Mouse (Mus musculus): ENCODE measurements around the gene Aqp1. TPM values are rescaled to one million over a fixed set of nuclear protein-coding genes. Genes with fewer than 3 reads are reported as not detected.

Aqp1 gene
- total RNA-seq, 2 experiments from 2014 or later = 252 TPM

DNA sequence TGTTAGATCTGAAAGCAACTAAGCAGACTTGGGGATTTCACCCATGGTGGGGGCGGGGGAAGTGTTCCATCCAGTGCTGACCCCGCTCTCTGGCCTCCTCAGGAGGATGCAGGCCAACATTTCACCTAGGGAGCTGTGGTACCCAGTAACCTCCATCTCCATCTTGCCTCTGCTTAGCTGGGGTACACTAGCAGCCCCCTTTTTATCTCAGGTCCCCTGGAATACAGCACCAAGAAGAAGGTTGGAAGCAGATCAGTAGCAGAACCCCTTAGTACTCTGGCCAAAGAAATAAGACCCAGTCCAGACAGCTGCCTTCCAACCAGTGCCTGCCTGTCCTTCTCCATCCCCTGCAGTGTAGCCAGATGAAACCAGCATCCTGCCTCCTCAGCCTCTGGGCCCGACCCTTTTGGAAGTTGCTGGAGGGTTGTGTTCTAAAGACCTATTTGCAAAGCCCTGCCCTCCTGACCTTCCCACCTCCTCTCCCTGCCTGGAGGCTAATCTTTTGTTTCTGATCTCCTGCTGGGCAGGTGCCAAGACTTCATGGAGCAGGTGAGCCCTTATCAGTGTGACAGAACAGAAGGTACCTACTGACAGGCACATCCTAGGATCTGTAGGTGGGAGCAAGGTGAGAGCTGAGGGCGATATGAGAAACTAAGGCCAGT is 18.4 kb downstream of the Aqp1 start:
- peak in 1 of 2 experiments; percentile 11 for DNase-seq
- intact Hi-C loops (cut with DNase I) = no loop called here

DNA sequence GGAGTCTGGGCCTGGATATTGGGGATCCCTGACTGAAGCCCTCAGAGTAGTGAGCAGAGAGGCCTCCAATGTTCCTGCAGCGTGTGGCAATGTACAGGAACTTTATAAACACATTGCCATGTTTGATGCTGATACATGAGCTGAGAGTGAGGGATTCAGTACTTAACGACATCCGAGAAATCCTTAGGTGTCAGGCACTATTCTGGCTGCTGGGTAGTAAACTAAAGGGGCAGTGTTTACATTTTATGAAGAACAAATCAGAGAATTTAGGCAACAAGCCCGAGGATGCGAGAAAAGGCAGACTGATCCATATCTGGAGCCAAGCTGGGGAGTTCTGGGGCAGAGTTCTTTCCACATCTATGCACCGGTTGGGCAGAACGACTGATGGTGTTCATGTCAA is 19.3 kb downstream of the Aqp1 start:
- no peak for DNase-seq
- intact Hi-C loops (cut with DNase I) = no loop called here

DNA sequence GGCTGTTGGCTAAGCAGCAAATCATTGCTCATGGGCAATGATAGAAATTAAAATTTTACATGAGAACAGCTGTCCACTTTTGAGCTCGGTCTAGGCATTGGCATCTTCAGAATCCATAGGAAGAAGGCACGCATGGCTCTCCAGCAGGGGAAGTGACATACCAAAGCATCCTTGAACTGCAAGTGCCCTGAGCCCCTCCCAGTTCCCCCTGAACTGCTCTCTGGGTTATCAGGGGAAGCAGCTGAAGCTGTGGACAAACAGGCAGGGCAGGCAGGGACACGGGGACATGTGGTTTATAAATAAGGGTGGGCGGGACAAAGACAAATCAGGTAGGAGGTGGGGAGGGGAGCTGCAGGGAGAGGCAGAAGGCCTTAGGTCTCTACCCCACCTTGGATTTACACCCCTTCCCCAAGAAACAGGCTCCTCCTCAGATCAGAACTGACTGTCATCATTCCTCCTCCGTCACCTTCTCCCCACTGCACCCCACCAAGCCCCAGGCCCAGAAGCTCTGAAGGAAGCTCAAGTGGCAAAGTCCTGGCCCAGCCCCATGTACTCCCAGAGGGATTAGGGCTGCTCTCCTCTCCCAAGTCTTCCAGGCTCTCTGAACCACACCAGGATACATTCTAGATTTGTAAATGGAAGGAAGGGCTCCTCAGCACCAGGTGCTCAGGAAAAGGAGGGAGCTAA is 19.9 kb downstream of the Aqp1 start:
- intact Hi-C loops (cut with DNase I) = no loop called here
- DNase-seq = peak in 1 of 2 experiments; percentile 21

DNA sequence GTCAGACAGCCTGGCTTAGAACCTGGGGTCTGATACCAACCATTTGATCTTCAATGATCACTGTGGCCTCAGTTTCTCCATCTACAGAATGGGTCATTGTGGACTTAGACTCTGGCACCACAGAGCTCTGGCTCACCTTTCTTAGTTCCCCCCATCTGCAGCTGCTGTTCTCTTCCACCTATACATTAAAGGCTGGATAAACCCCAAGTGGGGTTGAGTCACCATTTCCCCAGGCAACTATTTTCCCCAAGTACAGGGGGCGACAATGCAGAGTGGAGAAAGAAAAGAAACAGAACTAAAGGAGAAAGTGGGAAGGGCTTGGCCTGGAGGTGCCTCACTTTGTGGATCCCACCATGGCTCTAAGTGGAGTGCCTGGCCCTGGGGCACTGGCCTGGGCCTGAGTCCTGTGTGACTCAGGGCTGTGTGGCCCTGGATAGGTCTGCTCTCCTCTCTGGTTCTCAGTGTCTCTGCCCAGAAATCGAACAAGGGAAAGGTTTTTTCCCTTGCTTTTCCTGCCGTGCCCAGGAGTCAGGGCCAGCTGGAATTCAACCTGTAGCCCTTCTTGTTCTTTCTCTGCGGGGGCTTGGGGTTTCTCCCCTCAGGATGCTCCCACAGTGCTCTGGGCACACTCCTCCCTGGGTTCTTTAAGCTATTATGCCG is 20.9 kb downstream of the Aqp1 start:
- intact Hi-C loops (cut with DNase I) = no loop called here

DNA sequence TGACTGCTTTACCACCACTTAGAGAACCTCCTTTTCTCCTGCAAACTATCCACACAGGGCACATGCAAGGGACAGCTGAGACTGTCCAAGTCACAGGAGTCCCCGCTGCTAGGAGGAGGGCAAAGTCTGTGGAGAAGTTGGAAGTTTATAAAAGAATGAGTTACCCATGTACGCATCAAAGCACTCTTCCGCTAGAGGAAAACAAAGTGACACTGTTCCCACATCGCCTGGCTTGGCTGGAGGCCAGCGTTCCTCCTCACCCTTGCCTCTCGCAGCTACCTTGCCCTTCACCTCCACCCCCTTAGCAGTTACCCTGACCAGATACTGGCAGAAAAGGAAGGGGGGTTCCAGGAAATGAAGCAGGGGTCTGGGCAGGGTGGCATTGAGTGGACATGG is 21.4 kb downstream of the Aqp1 start:
- peak in 1 of 2 experiments; percentile 13 for DNase-seq
- intact Hi-C loops (cut with DNase I) = no loop called here

More for the DNA sequence above, 20.9 kb downstream of the Aqp1 start:
- DNase-seq = peak in 1 of 2 experiments; percentile 10

DNA sequence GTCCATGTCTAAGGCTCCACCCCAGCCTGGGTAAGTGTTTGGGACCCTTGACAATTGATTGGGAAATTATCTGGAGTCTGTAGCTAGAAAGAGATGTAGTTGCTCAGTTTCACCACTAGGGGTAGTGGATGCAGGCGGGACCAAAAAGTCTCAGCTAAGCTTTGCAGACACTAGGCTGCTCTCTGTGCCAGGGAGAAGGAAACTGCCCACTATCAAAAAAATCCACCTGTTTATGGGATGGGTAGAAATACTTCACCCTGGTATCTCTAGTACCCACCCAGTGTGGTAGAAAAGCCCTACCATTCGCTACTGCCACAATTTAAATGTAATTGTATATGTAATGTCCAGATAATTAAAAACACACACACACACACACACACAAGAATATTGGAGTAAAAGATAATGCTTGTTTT is 22.5 kb downstream of the Aqp1 start:
- intact Hi-C loops (cut with DNase I) = no loop called here
- DNase-seq = peak in 1 of 2 experiments; percentile 11

DNA sequence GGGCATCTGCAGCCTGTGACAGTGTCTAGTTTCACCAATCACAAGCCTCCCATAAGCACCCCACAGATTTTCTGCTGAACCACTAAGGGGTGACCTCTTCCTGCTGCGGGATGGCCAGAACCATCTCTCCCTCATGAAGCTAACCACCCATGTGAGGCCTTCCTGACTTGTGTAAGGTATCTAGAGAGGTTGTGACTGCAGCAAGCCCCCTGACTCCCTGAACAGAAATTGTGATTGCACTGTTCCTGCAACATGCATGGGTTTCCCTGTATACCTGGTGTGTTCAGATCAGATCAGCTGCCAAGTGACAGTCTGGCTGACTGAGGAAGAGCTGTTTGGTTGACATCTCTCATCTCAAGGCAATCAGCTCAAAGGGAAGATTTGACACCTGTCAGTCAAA is 26.4 kb downstream of the Aqp1 start:
- DNase-seq = no peak
- intact Hi-C loops (cut with DNase I) = no loop called here

DNA sequence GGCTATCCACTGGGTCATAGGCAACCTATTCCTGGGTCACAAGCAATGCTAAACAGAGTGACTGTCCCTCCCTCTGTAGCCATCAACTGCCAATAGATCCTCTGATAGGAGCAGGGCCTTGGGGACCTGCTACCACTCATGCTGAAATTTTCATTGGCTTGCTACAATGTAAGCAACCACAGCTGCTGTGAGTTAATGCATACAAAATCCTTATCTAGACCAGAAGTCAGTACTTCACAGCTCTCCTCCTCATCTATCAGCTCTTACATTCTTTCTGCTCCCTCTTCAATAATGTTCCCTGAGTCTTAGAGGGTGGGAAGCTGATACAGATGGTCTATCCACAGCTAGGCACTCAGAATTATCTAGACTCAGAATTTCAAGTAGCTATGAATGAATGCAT is 30.9 kb downstream of the Aqp1 start:
- intact Hi-C loops (cut with DNase I) = no loop called here
- no peak for DNase-seq

DNA sequence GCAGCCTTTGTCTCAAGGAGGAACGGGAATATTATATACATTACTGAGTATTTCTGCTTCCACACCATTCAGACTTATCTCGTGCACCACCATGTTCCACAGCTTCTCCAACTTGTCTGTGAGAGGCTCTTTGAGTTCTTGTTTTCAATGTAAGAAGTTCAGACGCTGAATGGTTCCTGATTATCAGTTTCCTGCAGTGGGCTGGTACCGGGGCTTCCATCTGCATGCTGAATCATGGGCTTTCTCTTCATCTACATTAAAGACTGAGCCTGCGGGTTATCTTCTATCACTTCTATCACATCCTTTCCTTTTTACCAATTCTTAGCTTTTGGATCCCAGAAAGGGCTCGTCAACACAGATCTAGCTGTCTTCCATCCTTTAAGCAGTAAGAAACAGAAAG is 34.6 kb downstream of the Aqp1 start:
- intact Hi-C loops (cut with DNase I) = no loop called here
- no peak for DNase-seq

DNA sequence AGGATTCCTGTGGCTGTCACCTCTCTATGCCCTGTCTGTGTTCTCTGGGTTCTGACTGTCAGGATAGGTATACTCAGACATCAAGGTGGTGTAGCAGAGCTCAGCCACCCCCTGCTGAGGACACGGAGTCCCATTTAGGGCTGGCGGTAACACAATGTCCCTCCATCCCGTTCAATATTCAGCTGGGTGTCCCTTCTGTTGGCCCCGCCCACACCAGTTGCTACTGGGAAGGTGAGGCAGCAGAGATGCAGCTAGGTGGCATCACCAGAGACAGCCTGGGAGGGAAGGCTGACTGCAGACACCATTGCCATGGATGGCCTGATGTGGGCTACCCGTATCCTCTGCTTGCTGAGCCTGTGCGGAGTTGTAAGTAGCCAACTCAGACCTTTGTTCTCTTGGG is 39.8 kb downstream of the Aqp1 start, which contains the start of gene Ghrhr:
Gene Ghrhr, plus strand, starts transcription at position 220 of the 400 bp plus-strand sequence.
- DNase-seq = peak in 1 of 2 experiments; percentile 11
- intact Hi-C loops (cut with DNase I) = no loop called here

DNA sequence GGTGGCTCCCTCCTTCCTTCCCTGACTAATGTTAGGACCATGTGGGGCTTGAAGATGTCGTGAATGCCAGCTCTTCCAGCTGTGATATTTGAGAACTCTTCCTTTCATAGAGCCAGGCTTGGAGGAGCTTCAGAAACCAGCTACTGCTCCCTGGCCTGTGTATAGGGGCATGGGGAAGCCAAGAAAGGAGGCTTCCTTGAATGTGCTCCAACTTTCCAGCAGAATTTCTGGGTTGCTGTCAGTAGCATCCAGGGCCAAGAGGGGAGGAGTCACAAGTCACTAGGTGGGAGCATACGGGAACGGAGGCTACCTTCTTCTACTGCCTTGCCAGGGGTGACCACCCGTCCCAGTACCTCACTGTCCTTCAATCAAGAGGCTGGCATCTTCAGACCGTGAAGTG is 40.3 kb downstream of the Aqp1 start:
- intact Hi-C loops (cut with DNase I) = no loop called here
- DNase-seq = peak in 1 of 2 experiments; percentile 12

DNA sequence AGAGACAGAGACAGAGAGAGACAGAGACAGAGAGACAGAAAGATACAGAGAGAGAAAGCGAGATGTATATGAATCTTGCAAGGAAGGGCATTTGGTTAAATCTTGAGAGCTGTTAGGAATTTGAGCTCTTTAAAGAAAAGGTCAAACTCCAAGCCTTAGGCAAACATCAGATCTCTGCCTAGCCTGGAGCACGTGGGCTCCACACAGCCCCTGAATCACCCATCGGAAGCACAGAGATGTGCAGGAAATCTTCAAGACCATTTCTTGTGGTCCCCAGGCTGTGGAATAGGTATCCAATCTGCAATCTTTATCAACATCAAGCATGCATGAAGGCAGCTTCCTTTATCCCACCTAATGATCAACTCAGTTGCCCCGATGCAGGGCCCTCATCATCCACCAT is 41.2 kb downstream of the Aqp1 start:
- no peak for DNase-seq
- intact Hi-C loops (cut with DNase I) = no loop called here

DNA sequence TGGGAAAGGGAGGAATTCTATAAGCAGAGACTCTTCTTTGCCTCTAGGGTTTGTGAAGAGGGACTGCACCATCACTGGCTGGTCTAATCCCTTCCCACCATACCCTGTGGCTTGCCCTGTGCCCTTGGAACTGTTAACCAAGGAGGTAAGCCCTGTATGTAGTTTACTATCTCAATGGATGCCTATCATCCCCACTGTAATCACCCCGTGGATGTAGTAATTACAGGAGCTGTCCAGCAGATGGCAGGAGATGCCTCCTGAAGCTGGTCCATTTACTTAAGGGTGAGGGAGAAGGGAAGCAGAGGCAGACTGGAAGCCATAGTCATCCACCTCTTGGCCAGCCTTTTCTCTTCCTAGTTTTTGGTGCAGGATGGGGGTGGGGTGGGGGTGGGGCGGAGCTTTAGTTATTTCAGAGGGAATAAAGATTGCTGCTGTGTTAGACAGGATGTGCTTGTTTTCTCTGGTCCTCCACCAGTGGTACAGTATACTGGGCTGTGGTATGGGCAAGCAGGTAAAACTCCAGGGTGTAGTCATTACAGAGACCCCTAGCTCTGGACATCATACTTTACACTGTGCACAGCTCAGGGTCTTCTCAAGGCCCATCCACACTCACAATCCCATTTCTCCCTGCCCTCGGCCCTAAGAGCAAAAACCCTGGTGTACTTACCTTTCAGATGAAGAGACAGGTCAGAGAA is 43.6 kb downstream of the Aqp1 start:
- intact Hi-C loops (cut with DNase I) = no loop called here
- peak in 1 of 2 experiments; percentile 14 for DNase-seq

DNA sequence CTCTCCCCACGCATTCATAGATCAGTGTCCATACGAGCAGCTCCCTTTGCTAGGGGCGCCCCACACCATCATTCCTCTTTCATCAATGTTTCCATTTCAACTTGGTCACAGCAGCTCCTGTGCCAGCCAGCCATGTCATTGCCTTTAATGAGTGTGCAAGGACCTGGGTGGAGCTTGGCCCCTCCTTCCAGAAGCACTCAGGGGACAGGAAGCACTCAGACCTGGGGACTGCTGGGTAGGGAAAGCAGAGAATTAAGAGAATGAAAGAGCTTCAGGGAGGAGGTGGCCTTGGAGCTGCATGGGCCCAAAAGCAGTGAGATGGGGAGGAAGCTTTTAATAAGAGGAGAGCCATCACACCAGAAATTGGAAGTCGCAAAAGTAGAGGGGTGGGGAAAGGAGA is 45.7 kb downstream of the Aqp1 start:
- no peak for DNase-seq
- intact Hi-C loops (cut with DNase I) = no loop called here

DNA sequence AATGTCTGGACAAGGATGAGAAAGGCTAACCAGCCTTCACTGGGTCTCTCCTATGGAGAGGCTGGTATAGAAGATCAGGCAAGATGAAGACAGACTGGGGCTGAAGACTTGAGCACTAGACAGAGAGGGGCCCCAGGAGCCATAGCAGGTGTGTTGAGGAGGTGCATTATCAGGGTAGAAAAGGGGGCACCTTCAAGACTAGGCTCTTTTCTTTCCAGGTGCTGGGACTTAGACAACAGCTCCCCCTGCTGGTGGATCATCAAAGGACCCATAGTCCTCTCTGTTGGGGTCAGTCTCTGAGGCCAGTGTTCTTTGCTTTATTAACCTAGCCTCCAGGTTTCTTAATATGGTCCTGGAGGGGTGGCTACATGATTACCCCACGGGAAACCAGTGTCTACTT is 47.7 kb downstream of the Aqp1 start:
- intact Hi-C loops (cut with DNase I) = loop anchor here (1.0 kb wide), 1 partner anchor 151 kb away; no protein-coding TSS in a partner anchor
- DNase-seq = peak; percentile 49 to 50

DNA sequence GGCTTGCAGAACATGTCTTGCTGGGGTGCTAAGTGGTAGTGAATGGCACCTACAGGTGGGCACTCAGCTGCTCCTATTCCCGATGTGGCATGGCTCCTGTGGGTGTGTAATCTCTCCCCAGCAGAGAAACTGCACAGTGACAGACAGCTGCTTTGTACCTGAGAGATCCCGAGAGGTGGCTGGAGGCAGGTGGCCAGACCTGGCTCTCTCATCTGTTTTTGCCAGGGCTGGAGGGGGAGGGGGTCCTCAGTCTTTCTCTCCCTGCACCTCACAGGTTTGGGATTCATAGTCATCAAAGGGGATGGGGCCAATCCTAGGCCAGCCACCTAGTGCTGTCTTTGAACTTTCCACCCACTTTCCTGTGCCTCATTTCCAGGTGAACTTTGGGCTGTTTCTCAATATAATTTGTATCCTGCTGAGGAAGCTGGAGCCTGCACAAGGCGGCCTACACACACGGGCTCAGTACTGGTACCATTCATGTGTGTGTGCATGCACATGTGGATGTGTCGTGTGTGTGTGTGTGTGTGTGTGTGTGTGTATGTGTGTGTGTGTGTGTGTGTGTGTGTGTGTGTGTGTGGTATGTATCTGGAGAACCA is 48.2 kb downstream of the Aqp1 start:
- DNase-seq = no peak
- intact Hi-C loops (cut with DNase I) = no loop called here

DNA sequence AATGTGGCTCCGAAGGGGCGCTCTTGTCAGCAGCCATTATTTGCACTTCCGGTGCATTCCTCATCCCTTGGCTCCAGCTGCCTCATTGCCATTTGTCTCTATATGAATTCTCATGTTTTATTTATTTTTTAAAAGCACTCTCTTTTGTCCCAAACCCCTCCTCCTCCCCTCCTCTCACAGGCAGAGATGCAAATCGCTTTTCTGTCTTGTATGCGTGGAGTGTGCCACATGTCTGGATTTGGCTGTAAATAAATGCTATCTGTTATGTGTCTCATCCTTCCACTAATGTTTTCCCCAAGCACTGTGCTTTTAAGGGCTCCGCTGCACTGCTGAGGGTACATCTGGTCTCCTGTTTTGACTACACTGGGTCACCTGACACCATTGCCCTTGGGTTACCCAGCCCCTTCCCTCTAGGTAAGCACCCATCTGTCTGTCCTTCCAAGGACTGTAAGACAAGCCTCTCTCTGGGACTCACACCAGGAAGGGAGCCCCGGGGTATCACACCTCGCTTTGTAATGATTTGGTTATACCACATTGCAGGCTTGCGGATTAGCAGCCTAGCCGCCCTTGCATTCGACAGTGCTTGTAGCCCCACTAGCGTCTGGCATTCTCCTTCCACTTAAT is 52.4 kb downstream of the Aqp1 start:
- intact Hi-C loops (cut with DNase I) = no loop called here
- DNase-seq = no peak

DNA sequence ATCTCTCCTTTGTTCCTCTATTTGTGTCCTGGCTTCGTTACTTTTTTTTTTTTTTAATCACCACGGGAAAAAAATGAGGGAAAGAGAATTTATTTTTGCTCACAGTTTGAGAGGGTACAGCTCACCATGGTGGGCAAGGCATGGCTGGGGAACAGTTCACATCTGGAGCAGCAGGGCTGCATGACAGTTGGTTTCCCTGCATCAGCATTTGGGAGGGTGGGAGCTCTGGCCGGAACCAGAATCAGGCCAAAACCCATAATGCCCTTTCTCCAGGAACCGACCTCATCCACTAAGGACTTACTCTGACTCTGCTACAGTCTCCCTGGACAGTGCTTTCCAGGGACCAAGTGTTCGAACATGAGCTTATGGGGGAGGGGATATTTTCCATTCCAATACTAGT is 53.1 kb downstream of the Aqp1 start:
- no peak for DNase-seq
- intact Hi-C loops (cut with DNase I) = no loop called here

DNA sequence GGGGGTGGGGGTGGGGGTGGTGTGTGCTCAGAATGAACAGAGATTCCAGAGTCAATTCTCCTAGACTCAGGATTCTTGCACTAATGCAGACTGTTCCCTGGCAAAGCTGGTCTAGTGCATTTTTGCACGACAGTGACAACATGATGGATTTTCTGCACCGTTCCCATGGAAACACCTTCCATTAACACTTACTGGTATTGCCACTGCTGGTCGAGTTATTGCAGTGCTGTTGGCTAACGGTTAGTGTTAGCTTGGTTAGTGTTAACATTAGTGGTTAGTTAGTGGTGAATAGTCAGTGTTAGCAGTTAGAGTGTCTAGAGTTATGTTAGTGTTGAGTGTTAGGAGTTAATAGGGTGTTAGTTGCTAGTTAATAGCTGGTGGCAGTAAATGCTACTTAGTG is 55.6 kb downstream of the Aqp1 start:
- intact Hi-C loops (cut with DNase I) = loop anchor here (5.0 kb wide), 1 partner anchor 70 kb away; no protein-coding TSS in a partner anchor
- no peak for DNase-seq

DNA sequence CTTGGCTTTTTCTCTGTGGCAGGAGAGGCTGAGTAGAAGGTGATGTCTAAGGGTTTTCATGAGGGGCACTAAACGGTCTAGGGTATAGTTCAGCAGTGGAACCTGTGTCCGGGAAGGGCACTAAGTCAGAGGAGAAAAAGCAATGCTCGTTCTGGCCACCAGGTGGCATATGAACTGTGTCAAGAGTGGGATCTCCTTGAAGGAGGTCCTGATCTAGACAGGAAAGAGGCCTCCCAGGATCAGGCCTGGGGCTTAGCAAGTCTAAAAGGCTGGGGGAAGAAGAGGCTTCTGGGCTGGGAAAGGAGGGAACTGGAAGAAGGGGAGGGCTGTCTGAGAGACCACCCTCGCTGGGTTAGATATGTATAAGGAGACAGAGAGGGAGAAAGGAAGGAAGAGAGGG is 56.2 kb downstream of the Aqp1 start:
- intact Hi-C loops (cut with DNase I) = loop anchor here (5.0 kb wide), 1 partner anchor 70 kb away; no protein-coding TSS in a partner anchor
- peak; percentile 57 to 73 for DNase-seq

Measured in gastrocnemius, postnatal 36 days (tissue).